Mouse (Mus musculus): ENCODE results near the gene Slc7a10. TPM values are rescaled to one million over a fixed set of nuclear protein-coding genes. Genes with fewer than 3 reads are reported as not detected.

Gene Slc7a10
- polyA plus RNA-seq, 1 experiment from 2014 or later, result 1.3 TPM

DNA sequence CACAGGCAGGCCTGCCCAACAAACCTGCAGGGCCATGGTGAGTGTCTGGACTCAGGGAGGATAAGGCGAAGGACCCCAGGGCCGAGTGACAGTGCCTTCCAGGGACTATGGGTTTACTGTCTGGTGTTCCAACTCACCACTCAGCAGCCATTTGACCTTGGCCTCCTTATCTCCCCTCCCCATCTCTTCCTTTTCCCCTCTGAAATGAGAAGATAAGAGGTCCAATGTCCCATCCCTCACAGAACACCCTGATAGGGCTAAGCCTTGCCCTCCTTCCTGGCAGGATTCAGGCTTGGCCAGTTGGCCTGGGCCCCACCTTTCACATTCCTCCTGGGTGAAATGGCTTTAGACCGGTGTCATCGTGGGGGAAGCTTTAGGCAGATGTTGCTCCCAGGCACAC is 10.7 kb upstream of the Slc7a10 start:
- no peak overlapping the region for H3K27ac ChIP-seq (ENCODE audit: poor library complexity, severe bottlenecking)
- H3K4me2 ChIP-seq, result no peak overlapping the region
- no peak for ATAC-seq (ENCODE audit: insufficient number of reproducible peaks, low FRiP score)
- H3K4me3 ChIP-seq, result no peak overlapping the region
- H3K9me3 ChIP-seq (replicated peaks), result 0 out of 2 replicates have a peak, but pooled peaks cover 4% of the 10 kb centered on the region
- no peaks in the 10 kb centered on the region for H3K36me3 ChIP-seq
- 70% methylated on average over 4 of the region's 4 CpGs for WGBS
- no peak overlapping the region for H3K9ac ChIP-seq
- H3K4me1 ChIP-seq (replicated peaks), result peaks cover 4% of the 10 kb centered on the region
- H3K27me3 ChIP-seq (replicated peaks), result peaks cover 40% of the 10 kb centered on the region

DNA sequence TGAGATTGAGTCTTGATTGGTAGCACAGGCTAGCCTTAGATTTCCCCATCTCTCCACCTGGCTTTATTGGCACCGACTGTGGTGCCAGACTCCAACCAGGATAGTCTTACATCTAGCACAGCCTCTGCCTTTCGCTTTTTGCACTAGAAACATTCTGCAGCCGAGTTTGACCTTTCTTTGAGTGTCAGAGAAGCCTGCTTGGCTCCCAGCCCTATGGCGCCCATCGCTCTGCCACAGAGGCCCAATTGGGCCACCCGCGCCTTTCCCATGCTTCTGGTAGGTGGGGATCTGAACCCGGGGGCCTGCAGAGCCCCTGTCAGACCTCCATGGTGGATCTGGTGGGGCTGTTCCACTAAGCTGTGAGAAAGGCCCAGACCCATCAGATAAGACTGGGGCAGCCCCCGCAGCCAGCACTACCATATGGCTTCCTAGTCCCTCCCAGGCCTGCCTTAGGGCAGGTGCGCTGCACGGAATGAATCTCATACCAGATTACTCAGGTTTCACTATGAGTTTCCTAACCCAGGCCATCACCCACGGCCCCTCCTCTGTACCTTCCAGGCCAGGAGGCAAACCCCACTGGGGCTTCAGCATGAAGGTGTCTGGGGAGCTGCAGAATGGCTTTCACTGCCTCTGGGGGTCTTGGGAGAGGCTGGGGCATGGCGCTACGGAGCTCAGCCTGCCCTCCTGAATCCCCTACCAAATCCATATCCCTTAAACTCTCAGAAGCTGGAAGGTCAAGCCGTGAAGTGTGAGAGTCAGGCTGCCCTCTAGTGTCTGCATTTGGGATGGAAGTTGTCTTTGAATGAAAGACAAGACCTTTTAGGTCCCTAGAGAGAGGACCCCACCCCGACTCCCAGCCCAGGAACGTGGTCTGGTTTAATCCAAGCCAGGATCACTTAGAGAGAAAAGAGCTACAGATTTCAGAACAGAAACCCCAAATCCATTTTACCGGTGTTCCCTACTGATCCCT is 9.5 kb upstream of the Slc7a10 start:
- 46% methylated on average over 18 of the region's 18 CpGs for WGBS
- no peak overlapping the region for H3K4me3 ChIP-seq
- H3K9ac ChIP-seq, result no peak overlapping the region
- H3K9me3 ChIP-seq (replicated peaks), result 0 out of 2 replicates have a peak, but pooled peaks cover 4% of the 10 kb centered on the region
- ATAC-seq (ENCODE audit: insufficient number of reproducible peaks, low FRiP score), result 0 out of 2 replicates have a peak, but pooled peaks have one; percentile 9
- peaks cover 28% of the 10 kb centered on the region for H3K27me3 ChIP-seq (replicated peaks)
- H3K36me3 ChIP-seq, result no peaks in the 10 kb centered on the region
- no peak overlapping the region for H3K27ac ChIP-seq (ENCODE audit: poor library complexity, severe bottlenecking)
- peaks cover 4% of the 10 kb centered on the region for H3K4me1 ChIP-seq (replicated peaks)
- no peak overlapping the region for H3K4me2 ChIP-seq

DNA sequence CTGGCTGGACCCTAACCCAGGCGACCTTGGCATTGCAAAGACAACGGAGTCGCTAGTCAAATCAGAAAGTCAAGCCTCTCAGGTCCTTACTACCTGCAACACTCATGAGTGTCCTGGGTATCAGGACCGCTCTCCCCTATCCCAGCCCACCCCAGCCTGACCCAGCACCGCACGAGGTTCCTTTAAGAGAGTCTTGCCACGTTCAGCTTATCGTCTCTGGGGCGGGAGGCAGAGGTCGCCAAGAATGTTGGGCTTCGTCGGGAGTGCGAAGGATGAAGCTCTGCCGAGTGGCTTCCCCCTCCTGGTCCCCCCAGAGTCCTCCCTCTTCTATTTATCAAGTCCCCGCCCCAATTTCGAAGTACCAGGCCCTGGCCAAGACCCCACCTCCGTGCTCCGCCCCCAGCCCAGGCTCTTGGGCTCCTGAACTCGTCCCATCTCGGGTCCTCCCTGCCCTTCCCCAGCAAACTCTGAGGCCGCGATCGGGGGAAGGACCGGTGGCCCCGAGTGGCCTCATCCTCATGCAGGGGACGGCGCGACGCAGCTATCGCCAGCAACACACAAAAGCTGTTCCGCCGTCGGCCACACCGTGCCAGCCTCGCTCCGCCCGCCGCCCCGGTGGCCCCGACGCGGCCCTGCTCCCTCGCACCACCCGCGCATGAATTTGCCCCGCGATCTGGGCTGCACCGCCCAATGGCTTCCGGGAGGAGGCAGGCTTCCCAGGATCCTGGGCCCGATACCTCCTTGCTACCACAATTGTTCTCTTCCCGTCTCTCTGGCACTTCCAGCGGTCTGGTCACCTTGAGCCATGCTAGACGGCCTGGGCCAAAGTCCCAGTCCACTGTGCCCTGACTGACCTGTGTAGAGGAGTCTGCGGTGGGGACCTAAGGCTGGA is 1.1 kb upstream of the Slc7a10 start:
- Histone ChIP-seq H3K4me1 (replicated peaks) (peaks cover 18% of the 10 kb centered on the region), H3K4me3 (peak overlapping the region; percentile 47), H3K27me3 (replicated peaks) (peaks cover 55% of the 10 kb centered on the region), H3K9ac (peak overlapping the region; percentile 52; the same call in 1 of the 2 replicates), H3K27ac (ENCODE audit: poor library complexity, severe bottlenecking) (no peak overlapping the region), H3K9me3 (replicated peaks) (peaks cover 8% of the 10 kb centered on the region; the same call in 1 of the 2 replicates), H3K4me2 (peak overlapping the region; percentile 77), H3K36me3 (no peaks in the 10 kb centered on the region)
- WGBS, result 2% methylated on average over 52 of the region's 54 CpGs
- ATAC-seq (ENCODE audit: insufficient number of reproducible peaks, low FRiP score), result 0 out of 2 replicates have a peak, but pooled peaks have one; percentile 12

DNA sequence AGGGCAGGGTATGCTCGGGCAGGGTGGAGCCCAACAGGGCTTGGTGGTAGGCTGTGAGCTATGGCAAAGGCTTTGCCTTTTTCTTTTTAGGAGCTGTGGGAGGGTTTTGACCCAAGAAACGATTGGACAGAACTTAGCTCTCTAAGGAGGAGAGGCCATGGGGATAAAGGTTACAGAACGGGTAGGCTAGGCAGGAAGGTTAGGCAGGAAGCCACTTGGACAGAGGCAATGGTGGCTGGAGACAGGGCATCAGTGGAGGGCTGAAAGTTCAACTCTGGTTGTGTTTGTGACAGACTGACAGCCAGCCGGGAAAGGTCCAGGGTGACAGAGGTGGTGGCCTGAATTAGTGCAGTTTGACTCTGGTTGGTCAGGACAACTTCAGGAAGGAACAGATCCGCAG is 3.5 kb downstream of the Slc7a10 start:
- Histone ChIP-seq H3K4me3 (no peak overlapping the region), H3K4me1 (replicated peaks) (peaks cover 18% of the 10 kb centered on the region), H3K27ac (ENCODE audit: poor library complexity, severe bottlenecking) (no peak overlapping the region), H3K9ac (no peak overlapping the region), H3K36me3 (no peaks in the 10 kb centered on the region), H3K9me3 (replicated peaks) (no peaks in the 10 kb centered on the region), H3K4me2 (no peak overlapping the region), H3K27me3 (replicated peaks) (peaks cover 56% of the 10 kb centered on the region)
- no peak for ATAC-seq (ENCODE audit: insufficient number of reproducible peaks, low FRiP score)
- WGBS, result 57% methylated on average over 5 of the region's 5 CpGs

DNA sequence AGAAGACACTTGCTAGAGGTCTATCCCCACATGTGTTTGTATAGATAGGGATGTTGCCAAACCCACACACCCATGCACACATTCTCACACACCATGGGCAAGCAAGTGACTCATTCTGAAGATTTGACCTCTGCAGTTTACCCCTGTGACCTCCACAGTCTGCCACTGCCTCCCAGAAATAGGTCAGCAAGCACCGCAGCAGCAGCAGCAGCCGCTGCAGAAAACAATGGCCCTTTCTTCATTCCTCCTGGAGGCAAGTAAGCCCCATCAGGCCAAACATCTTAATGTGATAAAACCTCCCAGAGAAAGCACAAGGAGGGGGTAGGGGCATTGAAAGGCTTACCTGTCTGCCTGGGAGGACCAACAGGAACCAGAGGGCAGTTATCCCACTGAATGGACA is 5.1 kb downstream of the Slc7a10 start:
- H3K36me3 ChIP-seq, result no peaks in the 10 kb centered on the region
- ATAC-seq (ENCODE audit: insufficient number of reproducible peaks, low FRiP score), result no peak

DNA sequence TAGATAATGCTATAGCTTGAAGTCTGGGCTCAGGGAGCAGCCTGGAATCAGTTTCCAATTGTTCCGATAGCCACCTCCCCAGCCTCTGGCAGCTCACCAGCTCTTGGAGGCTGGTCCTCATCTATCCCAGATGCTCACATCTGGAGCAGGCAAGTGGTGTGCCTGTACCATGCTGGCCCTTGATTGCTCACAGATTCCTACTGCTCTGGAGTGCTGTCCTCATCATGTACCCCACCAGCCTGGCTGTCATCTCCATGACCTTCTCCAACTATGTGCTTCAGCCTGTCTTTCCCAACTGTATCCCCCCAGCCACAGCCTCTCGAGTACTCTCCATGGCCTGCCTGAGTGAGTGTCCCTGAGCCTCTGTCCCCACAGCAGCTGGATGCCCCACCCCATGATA is 10.8 kb downstream of the Slc7a10 start:
- peaks cover 8% of the 10 kb centered on the region; the same call in 1 of the 2 replicates for H3K36me3 ChIP-seq
- no peak overlapping the region for H3K4me3 ChIP-seq
- no peak for ATAC-seq (ENCODE audit: insufficient number of reproducible peaks, low FRiP score)
- no peak overlapping the region for H3K27ac ChIP-seq (ENCODE audit: poor library complexity, severe bottlenecking)
- WGBS, result 56% methylated on average over 2 of the region's 2 CpGs
- H3K4me1 ChIP-seq (replicated peaks), result no peaks in the 10 kb centered on the region
- H3K9ac ChIP-seq, result no peak overlapping the region
- H3K27me3 ChIP-seq (replicated peaks), result peaks cover 10% of the 10 kb centered on the region
- H3K4me2 ChIP-seq, result no peak overlapping the region
- H3K9me3 ChIP-seq (replicated peaks), result no peaks in the 10 kb centered on the region

More for the DNA sequence above, 5.1 kb downstream of the Slc7a10 start:
- Histone ChIP-seq H3K4me2 (no peak overlapping the region), H3K9ac (no peak overlapping the region), H3K4me3 (no peak overlapping the region), H3K27me3 (replicated peaks) (peaks cover 40% of the 10 kb centered on the region), H3K4me1 (replicated peaks) (peaks cover 2% of the 10 kb centered on the region), H3K27ac (ENCODE audit: poor library complexity, severe bottlenecking) (no peak overlapping the region), H3K9me3 (replicated peaks) (no peaks in the 10 kb centered on the region)
- WGBS, result 19% methylated on average over 2 of the region's 2 CpGs

DNA sequence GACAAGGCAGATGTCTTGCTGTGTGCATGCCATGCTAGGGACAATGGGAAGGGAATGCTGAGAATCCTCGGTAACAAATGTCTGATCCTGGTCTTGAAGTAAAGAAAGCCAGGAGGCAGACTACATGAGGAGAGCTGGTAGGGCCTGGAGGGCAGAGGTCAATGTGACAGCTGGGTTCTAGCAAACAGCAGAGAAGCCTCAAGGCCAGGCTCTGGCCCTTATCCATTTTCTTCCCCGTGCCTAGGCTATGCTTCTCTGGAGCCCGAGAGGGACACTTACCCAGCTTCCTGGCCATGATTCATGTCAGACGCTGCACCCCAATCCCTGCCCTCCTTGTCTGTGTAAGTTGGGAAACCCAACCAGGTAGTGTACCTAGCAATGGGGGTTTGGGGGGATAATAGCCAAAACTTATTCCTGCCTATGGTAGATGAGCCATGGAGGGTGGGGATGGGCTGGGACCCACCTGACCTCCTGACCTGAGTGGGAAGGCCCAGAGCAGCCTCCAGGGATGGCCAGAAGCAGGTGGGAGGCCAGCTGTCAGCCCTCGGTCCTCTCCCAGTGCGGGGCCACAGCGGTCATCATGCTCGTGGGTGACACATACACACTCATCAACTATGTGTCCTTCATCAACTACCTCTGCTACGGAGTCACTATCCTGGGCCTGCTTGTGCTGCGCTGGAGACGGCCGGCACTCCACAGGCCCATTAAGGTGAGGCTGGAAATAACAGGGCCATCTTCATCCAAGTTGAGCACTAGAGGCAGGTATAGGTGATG is 13.0 kb downstream of the Slc7a10 start:
- 85% methylated on average over 12 of the region's 12 CpGs for WGBS
- peaks cover 12% of the 10 kb centered on the region; the same call in 1 of the 2 replicates for H3K36me3 ChIP-seq
- ATAC-seq (ENCODE audit: insufficient number of reproducible peaks, low FRiP score), result no peak
- no peak overlapping the region for H3K27ac ChIP-seq (ENCODE audit: poor library complexity, severe bottlenecking)
- H3K4me3 ChIP-seq, result no peak overlapping the region
- H3K4me2 ChIP-seq, result no peak overlapping the region
- H3K27me3 ChIP-seq (replicated peaks), result no peaks in the 10 kb centered on the region; the same call in 1 of the 2 replicates
- H3K9ac ChIP-seq, result no peak overlapping the region
- no peaks in the 10 kb centered on the region for H3K9me3 ChIP-seq (replicated peaks)
- H3K4me1 ChIP-seq (replicated peaks), result no peaks in the 10 kb centered on the region

DNA sequence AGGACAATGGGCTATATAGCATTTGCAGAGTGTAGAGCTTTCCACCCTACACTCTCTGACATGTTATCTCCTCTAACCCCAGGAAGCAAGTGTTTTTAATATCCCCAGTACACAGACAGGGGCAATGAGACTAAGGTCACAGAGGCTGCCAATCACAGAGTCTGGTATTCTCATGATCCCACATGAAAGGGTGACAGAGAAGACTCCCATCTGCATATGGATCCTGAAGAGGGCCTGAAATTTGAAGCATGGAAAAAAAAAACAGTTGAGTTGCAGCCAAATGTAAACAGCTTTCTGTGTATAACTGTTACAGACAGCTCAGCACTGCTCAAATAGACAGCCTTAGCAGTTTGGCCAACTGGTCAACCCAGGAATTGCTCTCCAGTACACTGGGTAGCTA is 13.6 kb downstream of the Slc7a10 start:
- Histone ChIP-seq H3K4me1 (replicated peaks) (no peaks in the 10 kb centered on the region), H3K4me3 (no peak overlapping the region), H3K36me3 (peaks cover 12% of the 10 kb centered on the region; the same call in 1 of the 2 replicates), H3K9ac (no peak overlapping the region), H3K4me2 (no peak overlapping the region), H3K27ac (ENCODE audit: poor library complexity, severe bottlenecking) (no peak overlapping the region), H3K9me3 (replicated peaks) (no peaks in the 10 kb centered on the region), H3K27me3 (replicated peaks) (no peaks in the 10 kb centered on the region; the same call in 1 of the 2 replicates)
- ATAC-seq (ENCODE audit: insufficient number of reproducible peaks, low FRiP score), result no peak

DNA sequence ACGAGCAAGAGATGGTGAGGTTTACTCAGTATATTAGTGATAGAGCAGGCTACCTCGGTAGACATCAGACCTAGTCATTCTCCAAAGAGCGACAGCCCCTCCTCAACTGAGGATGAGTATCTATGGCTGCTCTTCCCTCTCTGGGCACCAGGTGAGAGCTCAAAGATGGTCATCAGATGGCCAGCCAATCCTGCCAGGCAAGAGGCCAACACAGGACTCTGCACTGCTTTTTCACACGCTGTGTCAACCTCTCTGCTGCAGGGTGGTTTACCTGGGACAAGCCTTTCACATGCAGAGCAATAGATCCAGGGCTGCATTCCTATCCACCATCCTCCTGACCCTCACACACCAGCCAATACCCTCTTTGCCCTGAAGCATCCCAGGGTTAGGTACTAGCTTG is 25.6 kb downstream of the Slc7a10 start:
- H3K9me3 ChIP-seq (replicated peaks), result no peaks in the 10 kb centered on the region
- H3K36me3 ChIP-seq, result no peaks in the 10 kb centered on the region
- H3K4me1 ChIP-seq (replicated peaks), result peaks cover 10% of the 10 kb centered on the region
- peaks cover 23% of the 10 kb centered on the region for H3K27me3 ChIP-seq (replicated peaks)
- no peak overlapping the region for H3K27ac ChIP-seq (ENCODE audit: poor library complexity, severe bottlenecking)
- H3K9ac ChIP-seq, result no peak overlapping the region
- ATAC-seq (ENCODE audit: insufficient number of reproducible peaks, low FRiP score), result no peak
- 87% methylated on average over 4 of the region's 4 CpGs for WGBS
- H3K4me2 ChIP-seq, result no peak overlapping the region
- H3K4me3 ChIP-seq, result no peak overlapping the region

DNA sequence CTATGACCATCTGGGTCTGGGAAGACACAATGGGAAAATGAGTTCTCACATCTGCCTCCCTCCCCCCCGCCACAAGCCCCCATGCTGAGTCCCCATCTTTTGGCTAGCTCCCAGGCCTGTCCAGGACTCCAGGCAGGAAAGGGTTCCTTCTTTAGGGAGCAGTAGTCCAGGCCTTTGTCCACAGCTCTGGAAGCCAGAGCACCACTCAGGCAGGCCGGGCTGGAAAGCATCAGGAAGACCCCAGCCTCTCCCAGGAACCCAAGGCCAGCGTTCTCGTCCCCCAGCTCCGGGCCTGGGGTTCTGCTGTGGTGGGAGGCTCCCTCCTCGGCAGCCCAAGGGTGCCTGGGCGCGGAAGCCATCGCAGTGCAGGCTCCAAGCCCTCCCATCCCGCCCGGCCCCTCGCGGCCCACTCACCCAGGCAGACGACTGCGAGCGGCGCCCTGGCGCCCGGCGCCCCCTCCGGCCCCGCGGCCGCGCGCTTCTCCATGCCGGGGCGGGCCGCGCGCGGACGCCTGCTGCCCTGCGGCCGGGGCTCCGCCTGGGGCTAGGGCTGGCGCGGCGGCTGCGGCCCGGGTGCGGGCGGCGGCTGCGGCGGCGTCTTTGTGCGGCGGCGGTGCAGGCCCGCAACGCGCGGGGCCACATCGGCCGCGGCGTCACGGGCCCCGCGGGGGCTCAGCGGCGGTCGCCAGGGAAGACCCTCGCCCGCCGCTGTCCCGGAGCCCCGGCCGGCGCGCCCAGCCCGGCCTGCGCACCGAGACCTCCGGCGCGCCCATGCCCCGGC is 28.4 kb downstream of the Slc7a10 start:
- Histone ChIP-seq H3K4me1 (replicated peaks) (peaks cover 10% of the 10 kb centered on the region), H3K4me3 (peak overlapping the region; percentile 77), H3K27me3 (replicated peaks) (peaks cover 41% of the 10 kb centered on the region), H3K4me2 (peak overlapping the region; percentile 90), H3K9ac (peak overlapping the region; percentile 71), H3K27ac (ENCODE audit: poor library complexity, severe bottlenecking) (no peak overlapping the region), H3K36me3 (no peaks in the 10 kb centered on the region), H3K9me3 (replicated peaks) (no peaks in the 10 kb centered on the region)
- 9% methylated on average over 65 of the region's 79 CpGs for WGBS
- peak; percentile 64; the same call in 1 of the 2 replicates for ATAC-seq (ENCODE audit: insufficient number of reproducible peaks, low FRiP score)
